Mouse (Mus musculus) kidney, adult 11 months (tissue): ENCODE results near the gene Tomt.

Experiments
- DNase-seq: peaks from one replicate; pipeline ENCODE4 v3.0.0; 2022

Gene Tomt

DNA sequence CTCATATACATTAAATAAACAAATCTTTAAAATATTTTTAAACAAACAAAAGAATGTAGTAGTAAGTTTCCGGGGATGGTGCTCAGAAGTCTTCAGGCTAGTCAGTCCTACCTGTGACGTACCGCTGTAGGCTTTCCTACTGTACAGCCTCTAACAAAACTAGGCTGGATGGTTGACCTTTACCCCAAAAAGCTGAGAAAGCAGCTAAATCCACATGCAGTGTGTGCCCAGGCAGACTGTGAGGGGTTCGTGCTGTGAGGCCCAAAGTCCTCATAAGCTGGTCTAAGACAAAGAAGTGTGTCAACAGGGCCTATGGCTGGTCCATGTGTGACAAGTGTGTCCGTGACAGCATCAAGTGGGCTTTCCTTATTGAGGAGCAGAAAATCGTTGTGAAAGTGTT, 53.3 kb downstream of the Tomt start:
- no peak for DNase-seq

DNA sequence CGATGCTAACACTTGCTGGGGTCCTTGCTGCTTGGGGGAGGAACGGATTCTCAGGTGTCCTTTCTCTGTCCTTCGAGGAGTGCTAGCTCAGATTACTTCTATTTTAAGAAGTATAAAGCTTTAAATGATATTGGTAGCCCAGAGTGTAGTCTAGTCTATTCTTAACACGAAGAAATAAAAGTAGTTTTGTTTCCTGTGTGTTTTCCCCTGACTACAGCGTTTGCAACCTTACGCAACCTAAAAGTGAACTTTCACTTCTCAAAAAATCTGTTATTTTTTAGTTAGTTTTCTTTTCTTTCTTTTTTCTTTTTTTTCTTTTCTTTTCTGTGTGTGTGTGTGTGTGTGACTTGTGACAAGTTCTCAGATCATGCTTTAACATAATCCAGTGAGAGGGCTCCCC, 54.5 kb downstream of the Tomt start:
- no peak for DNase-seq
